Mouse (Mus musculus) gastrocnemius, postnatal 4 days (tissue): ENCODE measurements around the gene Nkapd1. TPM values are rescaled to one million over a fixed set of nuclear protein-coding genes. Genes with fewer than 3 reads are reported as not detected.
"Not testable (repeated sequence)": the region's sequence is repeated elsewhere in the genome, so short reads cannot be mapped to it uniquely, and the experiment has no call there.

Experiments
- DNase-seq, 2 experiments: peaks; one replicate each; pipeline ENCODE4 v3.0.0; 2021 to 2022; ENCODE audit warnings: low spot score in 2 of 2, mixed read lengths in 2 of 2
- long read RNA-seq, 2 experiments: library from polyadenylated mRNA; stranded (forward); transcript quantifications; one replicate each; pipeline ENCODE4 v2.0.0; 2021
- total RNA-seq, 2 experiments: library from RNA; stranded (reverse); gene quantifications; 2 replicates each; pipeline ENCODE4 v1.2.3; 2021

Nkapd1 gene
- total RNA-seq, result 10 to 100 TPM; 21.5 to 23.3 TPM
- long read RNA-seq, experiment 1, transcript Nkapd1-201 (6 exons, 3,316 nt), result major isoform, 8 of 12 reads
- long read RNA-seq, experiment 1, partial matches to known transcripts, result 0 of 12 reads
- long read RNA-seq, experiment 1, other reads (novel, unspliced or antisense), result 3 of 12 reads
- long read RNA-seq, experiment 2, transcript Nkapd1-203 (6 exons, 1,225 nt), result major isoform, 8 of 15 reads
- long read RNA-seq, experiment 2, partial matches to known transcripts, result 1 of 15 reads
- long read RNA-seq, experiment 2, other reads (novel, unspliced or antisense), result 5 of 15 reads

GRCm38 (mm10) chr9:50616766-50617603, at the start of gene Nkapd1, which contains the start of gene Pih1d2:
TSS of gene Nkapd1 (minus strand) at chr9:50617464.
TSS of gene Pih1d2 (plus strand) at chr9:50617321.
- DNase-seq, result peak; percentile 63 to 87

GRCm38 (mm10) chr9:50666442-50666841, 49.2 kb upstream of the Nkapd1 start:
- DNase-seq, result no peak

GRCm38 (mm10) chr9:50664826-50665225, 47.6 kb upstream of the Nkapd1 start:
- DNase-seq, result no peak

GRCm38 (mm10) chr9:50660431-50660830, 43.2 kb upstream of the Nkapd1 start:
- peak in 1 of 2 experiments; percentile 15 for DNase-seq

GRCm38 (mm10) chr9:50659392-50660217, 42.3 kb upstream of the Nkapd1 start, which contains the start of gene Dlat:
TSS of gene Dlat (minus strand) at chr9:50659780.
- DNase-seq, result peak; percentile 65 to 84

- DNase-seq, result no peak
Measured at GRCm38 (mm10) chr9:50658941-50659388, 41.7 kb upstream of the Nkapd1 start.

- no peak for DNase-seq
Measured at GRCm38 (mm10) chr9:50658391-50658790, 41.1 kb upstream of the Nkapd1 start.

- DNase-seq, result no peak
Measured at GRCm38 (mm10) chr9:50650503-50650902, 33.2 kb upstream of the Nkapd1 start.

- no peak for DNase-seq
Measured at GRCm38 (mm10) chr9:50646826-50647370, 29.6 kb upstream of the Nkapd1 start.

GRCm38 (mm10) chr9:50634270-50634669, 17.0 kb upstream of the Nkapd1 start:
- DNase-seq, result no peak

GRCm38 (mm10) chr9:50633059-50633458, 15.8 kb upstream of the Nkapd1 start:
- no peak for DNase-seq

GRCm38 (mm10) chr9:50632016-50632688, 14.9 kb upstream of the Nkapd1 start:
- DNase-seq, result no peak

- DNase-seq, result not testable (repeated sequence)
Measured at GRCm38 (mm10) chr9:50630903-50631302, 13.6 kb upstream of the Nkapd1 start.

- no peak for DNase-seq
Measured at GRCm38 (mm10) chr9:50617794-50618330, 598 bp upstream of the Nkapd1 start.

GRCm38 (mm10) chr9:50616161-50616560, 1.1 kb downstream of the Nkapd1 start:
- DNase-seq, result no peak

GRCm38 (mm10) chr9:50612115-50612514, 5.1 kb downstream of the Nkapd1 start:
- DNase-seq, result no peak

- no peak for DNase-seq
Measured at GRCm38 (mm10) chr9:50604338-50604737, 12.9 kb downstream of the Nkapd1 start.

GRCm38 (mm10) chr9:50603998-50604324, 13.3 kb downstream of the Nkapd1 start:
- no peak for DNase-seq

GRCm38 (mm10) chr9:50603189-50603997, 13.9 kb downstream of the Nkapd1 start, which contains the start of the genes Sdhd and Timm8b:
TSS of gene Sdhd (minus strand) at chr9:50603812.
TSS of gene Timm8b (plus strand) at chr9:50603910.
- DNase-seq, result peak; percentile 83 to 93
